Mouse (Mus musculus) erythroblast, embryonic 14.5 days (primary cell): ENCODE data around the gene Baiap3. TPM values are rescaled to one million over a fixed set of nuclear protein-coding genes. Genes with fewer than 3 reads are reported as not detected.

ENCODE experiments used
- H3K27me3 ChIP-seq: 2 replicates; pipeline ENCODE4 v1.6.1; 2012; ENCODE audit warnings: inconsistent platforms; ENCODE audit not compliant: control insufficient read depth
- H3K36me3 ChIP-seq: 2 replicates; pipeline ENCODE4 v1.6.1; 2012; ENCODE audit warnings: mild to moderate bottlenecking, inconsistent platforms; ENCODE audit not compliant: control insufficient read depth
- H3K4me1 ChIP-seq: 2 replicates; pipeline ENCODE4 v1.6.1; 2012; ENCODE audit warnings: inconsistent platforms; ENCODE audit not compliant: control insufficient read depth
- H3K4me3 ChIP-seq: replicated peaks from 2 replicates; pipeline ENCODE3; 2012; ENCODE audit warnings: moderate library complexity, mild to moderate bottlenecking, inconsistent platforms
- H3K9me3 ChIP-seq: 2 replicates; pipeline ENCODE4 v1.6.1; 2012; ENCODE audit warnings: low read length, inconsistent platforms, mixed read lengths; ENCODE audit not compliant: control insufficient read depth
- GATA1 ChIP-seq: IDR thresholded peaks from 2 replicates; pipeline ENCODE4 v1.6.1; 2012; ENCODE audit warnings: low read length, inconsistent platforms, mixed read lengths
- TAL1 ChIP-seq: IDR thresholded peaks from 3 replicates; pipeline ENCODE4 v1.6.1; 2012; ENCODE audit warnings: low read length, inconsistent platforms, mixed read lengths
- polyA plus RNA-seq: library from polyadenylated mRNA; stranded (reverse); fragments of >175 nt; gene quantifications from 2 replicates; pipeline ENCODE4 v1.2.3, GENCODE M21; 2012

Baiap3 gene
- polyA plus RNA-seq: not detected in 2 replicates

- H3K4me3 ChIP-seq: no peak within 1 kb of the TSS
Observed at GRCm38 (mm10) chr17:25256140-25256754, at the start of gene Baiap3. TSS of gene Baiap3 (minus strand) at chr17:25256364.

GRCm38 (mm10) chr17:25298094-25298493 is 41.9 kb upstream of the Baiap3 start, which contains the start of gene Prss34:
TSS of gene Prss34 (plus strand) at chr17:25298394.
- TF ChIP-seq GATA1 (no peak), TAL1 (no peak)
- no peaks in the 10 kb centered on the region; the same call in 1 of the 2 replicates for H3K4me1 ChIP-seq
- no peaks in the 10 kb centered on the region for H3K9me3 ChIP-seq
- no peaks in the 10 kb centered on the region for H3K36me3 ChIP-seq
- H3K27me3 ChIP-seq: peaks cover 1% of the 10 kb centered on the region; the same call in 1 of the 2 replicates
- H3K4me3 ChIP-seq: no peak within 1 kb of the TSS

More at GRCm38 (mm10) chr17:25256140-25256754, at the start of gene Baiap3:
- Histone ChIP-seq H3K9me3 (no peaks in the 10 kb centered on the region; the same call in 1 of the 2 replicates), H3K27me3 (peaks cover 60% of the 10 kb centered on the region), H3K4me1 (peaks cover 9% of the 10 kb centered on the region), H3K36me3 (peaks cover 23% of the 10 kb centered on the region)
- TF ChIP-seq TAL1 (no peak), GATA1 (no peak)

- Histone ChIP-seq H3K4me3 (no peak overlapping the region), H3K27me3 (no peaks in the 10 kb centered on the region), H3K9me3 (no peaks in the 10 kb centered on the region), H3K4me1 (no peaks in the 10 kb centered on the region; the same call in 1 of the 2 replicates), H3K36me3 (no peaks in the 10 kb centered on the region)
- TF ChIP-seq TAL1 (no peak), GATA1 (no peak)
Observed at GRCm38 (mm10) chr17:25294111-25294510, 37.9 kb upstream of the Baiap3 start.

- Histone ChIP-seq H3K36me3 (no peaks in the 10 kb centered on the region), H3K9me3 (no peaks in the 10 kb centered on the region), H3K27me3 (no peaks in the 10 kb centered on the region), H3K4me3 (no peak overlapping the region), H3K4me1 (no peaks in the 10 kb centered on the region; the same call in 1 of the 2 replicates)
- TF ChIP-seq TAL1: no peak
- no peak for TF ChIP-seq GATA1
Observed at GRCm38 (mm10) chr17:25293495-25293894, 37.3 kb upstream of the Baiap3 start.

GRCm38 (mm10) chr17:25290411-25290810 is 34.2 kb upstream of the Baiap3 start:
- H3K4me1 ChIP-seq: no peaks in the 10 kb centered on the region; the same call in 1 of the 2 replicates

GRCm38 (mm10) chr17:25288842-25289241 is 32.7 kb upstream of the Baiap3 start:
- H3K4me3 ChIP-seq: no peak overlapping the region
- no peaks in the 10 kb centered on the region for H3K27me3 ChIP-seq
- TF ChIP-seq TAL1: no peak
- TF ChIP-seq GATA1: no peak
- no peaks in the 10 kb centered on the region for H3K36me3 ChIP-seq
- H3K9me3 ChIP-seq: no peaks in the 10 kb centered on the region
- no peaks in the 10 kb centered on the region; the same call in 1 of the 2 replicates for H3K4me1 ChIP-seq

More at GRCm38 (mm10) chr17:25290411-25290810, 34.2 kb upstream of the Baiap3 start:
- TF ChIP-seq TAL1: no peak
- TF ChIP-seq GATA1: no peak
- Histone ChIP-seq H3K4me3 (no peak overlapping the region), H3K9me3 (no peaks in the 10 kb centered on the region), H3K27me3 (no peaks in the 10 kb centered on the region), H3K36me3 (no peaks in the 10 kb centered on the region)

- no peak for TF ChIP-seq TAL1
- no peak for TF ChIP-seq GATA1
- no peak overlapping the region for H3K4me3 ChIP-seq
- H3K27me3 ChIP-seq: no peaks in the 10 kb centered on the region
- no peaks in the 10 kb centered on the region for H3K36me3 ChIP-seq
- no peaks in the 10 kb centered on the region for H3K9me3 ChIP-seq
- H3K4me1 ChIP-seq: peaks cover 9% of the 10 kb centered on the region
Observed at GRCm38 (mm10) chr17:25285033-25285432, 28.9 kb upstream of the Baiap3 start.

- H3K4me3 ChIP-seq: peak overlapping the region; percentile 52
- TF ChIP-seq GATA1: peak; percentile 47; the same call in 1 of the 2 replicates
- TF ChIP-seq TAL1: no peak
- H3K36me3 ChIP-seq: no peaks in the 10 kb centered on the region
- peaks cover 9% of the 10 kb centered on the region for H3K4me1 ChIP-seq
- H3K27me3 ChIP-seq: peaks cover 3% of the 10 kb centered on the region; the same call in 1 of the 2 replicates
- H3K9me3 ChIP-seq: no peaks in the 10 kb centered on the region
Observed at GRCm38 (mm10) chr17:25282133-25282532, 26.0 kb upstream of the Baiap3 start.

- peaks cover 3% of the 10 kb centered on the region; the same call in 1 of the 2 replicates for H3K27me3 ChIP-seq
- peaks cover 13% of the 10 kb centered on the region for H3K36me3 ChIP-seq
- H3K4me1 ChIP-seq: peaks cover 28% of the 10 kb centered on the region
- H3K9me3 ChIP-seq: no peaks in the 10 kb centered on the region
- TF ChIP-seq GATA1: no peak
- no peak for TF ChIP-seq TAL1
- no peak overlapping the region for H3K4me3 ChIP-seq
Observed at GRCm38 (mm10) chr17:25275833-25276232, 19.7 kb upstream of the Baiap3 start.
